Mouse (Mus musculus): Measurements from ENCODE around the gene Retreg2. TPM values are rescaled to one million over a fixed set of nuclear protein-coding genes. Genes with fewer than 3 reads are reported as not detected.

The Retreg2 gene
- polyA plus RNA-seq, 1 experiment from 2014 or later, result 30.4 TPM

DNA sequence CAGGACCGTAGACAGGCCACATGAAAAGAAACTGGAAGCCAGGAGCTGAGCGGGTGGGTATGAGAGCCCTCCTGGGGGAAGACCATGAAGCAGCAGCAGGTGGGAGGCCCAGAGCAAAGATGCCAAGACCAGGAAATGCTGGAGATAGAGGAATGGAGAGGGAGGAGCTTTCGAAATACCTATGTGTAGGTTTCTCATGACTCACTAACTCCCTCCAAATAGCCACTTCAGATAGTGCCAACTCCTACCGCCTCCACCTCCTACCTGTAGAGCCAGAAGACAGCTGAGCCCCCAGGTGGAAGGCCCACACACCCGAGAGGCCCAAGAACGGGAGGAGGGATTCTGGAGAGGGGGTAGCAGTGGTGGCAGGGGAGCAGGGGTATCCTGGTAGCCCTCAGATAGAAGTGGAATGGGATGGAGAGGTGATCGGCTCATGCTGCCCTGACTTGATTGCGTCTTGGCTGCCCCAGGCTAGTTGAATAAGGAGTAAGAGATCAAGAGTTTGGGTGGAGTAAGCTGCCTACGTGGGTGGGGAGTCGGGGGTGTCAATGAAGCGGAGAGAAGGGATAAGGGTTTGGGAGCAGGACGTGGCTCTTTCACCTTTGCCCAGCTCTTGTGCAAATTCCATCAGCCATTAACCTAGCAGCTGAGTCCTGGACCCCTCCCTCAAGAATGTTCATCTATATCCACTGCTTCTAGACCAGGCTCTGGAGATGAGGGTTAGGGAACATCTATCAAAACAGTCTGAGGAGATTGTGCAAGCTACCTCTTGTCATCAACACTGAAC is 9.0 kb upstream of the Retreg2 start, which contains the start of gene Slc23a3:
Gene Slc23a3, minus strand, starts transcription at position 470 of the 787 bp plus-strand sequence.
- WGBS, result 42% methylated on average over 12 of the region's 12 CpGs
- no peak for DNase-seq (ENCODE audit: low spot score)
- Histone ChIP-seq H3K4me3 (ENCODE audit: low read depth, low read length) (no peak within 1 kb of the TSS), H3K4me2 (replicated peaks; ENCODE audit: low read depth) (no peak within 1 kb of the TSS), H3K27me3 (ENCODE audit: control insufficient read depth, insufficient read depth, low read length) (no peaks in the 10 kb centered on the region), H3K36me3 (ENCODE audit: control insufficient read depth, insufficient read depth, low read length) (peaks cover 20% of the 10 kb centered on the region), H3K9ac (ENCODE audit: low read length) (no peak within 1 kb of the TSS), H3K4me1 (replicated peaks; ENCODE audit: control insufficient read depth, insufficient read depth) (no peaks in the 10 kb centered on the region), H3K27ac (replicated peaks) (no peak within 1 kb of the TSS), H3K9me3 (ENCODE audit: control insufficient read depth, low read length) (no peaks in the 10 kb centered on the region)
- TF ChIP-seq CTCF (IDR thresholded peaks at IDR 0.05; ENCODE audit: low read depth) (no peak), EP300 (optimal IDR thresholded peaks at IDR 0.05) (no peak)
- ATAC-seq (ENCODE audit: low FRiP score, low TSS enrichment), result 0 out of 2 replicates have a peak, but pooled peaks have one; percentile 3

DNA sequence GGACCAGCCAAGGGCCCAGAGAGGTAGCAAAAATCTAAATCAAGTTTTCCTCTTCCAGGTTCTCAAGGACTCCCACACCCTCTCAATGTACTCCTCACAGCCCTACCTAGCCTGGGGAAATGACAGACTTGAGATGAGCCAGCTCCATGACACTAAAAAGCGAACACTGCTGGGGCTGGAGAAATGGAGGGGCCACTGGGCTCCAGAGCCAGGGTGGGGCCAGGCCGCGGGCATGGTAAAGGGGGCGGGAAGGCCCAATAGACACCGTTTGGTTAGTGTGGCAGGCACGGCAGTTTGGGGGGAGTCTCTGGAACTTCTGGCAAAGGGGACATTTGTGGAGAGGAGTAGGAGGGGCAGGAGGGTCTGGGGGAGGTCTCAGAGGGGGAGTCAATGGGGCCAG is 6.3 kb upstream of the Retreg2 start:
- Histone ChIP-seq H3K27ac (replicated peaks) (no peak overlapping the region), H3K4me3 (ENCODE audit: low read depth, low read length) (no peak overlapping the region), H3K4me2 (replicated peaks; ENCODE audit: low read depth) (no peak overlapping the region), H3K9me3 (ENCODE audit: control insufficient read depth, low read length) (no peaks in the 10 kb centered on the region), H3K9ac (ENCODE audit: low read length) (no peak overlapping the region), H3K36me3 (ENCODE audit: control insufficient read depth, insufficient read depth, low read length) (peaks cover 24% of the 10 kb centered on the region), H3K27me3 (ENCODE audit: control insufficient read depth, insufficient read depth, low read length) (no peaks in the 10 kb centered on the region), H3K4me1 (replicated peaks; ENCODE audit: control insufficient read depth, insufficient read depth) (no peaks in the 10 kb centered on the region)
- TF ChIP-seq CTCF (IDR thresholded peaks at IDR 0.05; ENCODE audit: low read depth) (no peak), EP300 (optimal IDR thresholded peaks at IDR 0.05) (no peak)
- 78% methylated on average over 6 of the region's 6 CpGs for WGBS
- no peak for ATAC-seq (ENCODE audit: low FRiP score, low TSS enrichment)
- no peak for DNase-seq (ENCODE audit: low spot score)

DNA sequence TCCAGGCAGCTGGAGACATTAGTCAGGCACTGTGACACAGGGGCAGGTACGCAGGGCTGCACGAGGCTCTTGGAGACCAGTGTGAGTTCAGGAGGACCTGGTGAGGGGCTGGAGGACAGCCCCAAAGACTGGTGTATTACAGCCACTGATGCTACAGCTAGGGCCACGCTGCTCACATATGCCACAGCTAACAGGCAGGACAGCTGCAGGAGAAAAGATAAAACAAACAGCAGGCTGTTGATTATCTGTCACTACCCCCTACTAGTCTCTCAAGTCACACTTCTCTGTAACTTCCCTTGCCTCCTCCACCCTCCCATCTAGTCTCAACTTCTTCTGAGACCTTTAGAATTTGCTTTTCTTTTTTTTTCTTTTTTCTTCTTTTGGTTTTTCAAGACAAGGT is 5.8 kb upstream of the Retreg2 start:
- H3K9me3 ChIP-seq (ENCODE audit: control insufficient read depth, low read length), result no peaks in the 10 kb centered on the region
- H3K4me1 ChIP-seq (replicated peaks; ENCODE audit: control insufficient read depth, insufficient read depth), result no peaks in the 10 kb centered on the region
- 65% methylated on average over 3 of the region's 3 CpGs for WGBS
- no peak overlapping the region for H3K9ac ChIP-seq (ENCODE audit: low read length)
- DNase-seq (ENCODE audit: low spot score), result no peak
- no peak for ATAC-seq (ENCODE audit: low FRiP score, low TSS enrichment)
- TF ChIP-seq EP300 (optimal IDR thresholded peaks at IDR 0.05) (no peak), CTCF (IDR thresholded peaks at IDR 0.05; ENCODE audit: low read depth) (no peak)
- no peaks in the 10 kb centered on the region for H3K27me3 ChIP-seq (ENCODE audit: control insufficient read depth, insufficient read depth, low read length)
- peaks cover 24% of the 10 kb centered on the region for H3K36me3 ChIP-seq (ENCODE audit: control insufficient read depth, insufficient read depth, low read length)
- H3K27ac ChIP-seq (replicated peaks), result no peak overlapping the region
- no peak overlapping the region for H3K4me3 ChIP-seq (ENCODE audit: low read depth, low read length)
- H3K4me2 ChIP-seq (replicated peaks; ENCODE audit: low read depth), result no peak overlapping the region

DNA sequence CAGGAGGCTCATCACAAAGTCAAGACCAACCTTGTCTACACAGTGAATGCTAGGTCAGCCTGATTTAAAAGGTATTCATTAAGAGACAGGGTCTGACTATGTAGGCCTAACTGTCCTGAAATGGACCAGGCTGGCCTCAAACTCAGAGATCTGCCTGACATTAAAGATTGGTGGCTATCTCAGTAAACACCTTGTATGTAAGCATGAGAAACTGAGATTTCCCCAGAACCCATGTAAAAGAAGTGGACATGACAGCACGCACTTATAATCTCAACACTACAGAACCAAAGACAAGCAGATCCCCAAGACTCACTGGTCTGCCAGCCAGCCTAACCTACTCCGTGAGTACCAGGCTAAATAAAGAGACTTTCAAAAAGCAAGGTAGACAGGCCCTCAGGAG is 4.1 kb upstream of the Retreg2 start:
- H3K9ac ChIP-seq (ENCODE audit: low read length), result no peak overlapping the region
- H3K4me1 ChIP-seq (replicated peaks; ENCODE audit: control insufficient read depth, insufficient read depth), result 0 out of 2 replicates have a peak, but pooled peaks cover 3% of the 10 kb centered on the region
- 96% methylated on average over 2 of the region's 2 CpGs for WGBS
- no peak for ATAC-seq (ENCODE audit: low FRiP score, low TSS enrichment)
- TF ChIP-seq CTCF (IDR thresholded peaks at IDR 0.05; ENCODE audit: low read depth) (no peak), EP300 (optimal IDR thresholded peaks at IDR 0.05) (no peak)
- DNase-seq (ENCODE audit: low spot score), result no peak
- no peak overlapping the region for H3K4me3 ChIP-seq (ENCODE audit: low read depth, low read length)
- no peaks in the 10 kb centered on the region for H3K27me3 ChIP-seq (ENCODE audit: control insufficient read depth, insufficient read depth, low read length)
- H3K27ac ChIP-seq (replicated peaks), result no peak overlapping the region
- peaks cover 24% of the 10 kb centered on the region for H3K36me3 ChIP-seq (ENCODE audit: control insufficient read depth, insufficient read depth, low read length)
- H3K4me2 ChIP-seq (replicated peaks; ENCODE audit: low read depth), result no peak overlapping the region
- no peaks in the 10 kb centered on the region for H3K9me3 ChIP-seq (ENCODE audit: control insufficient read depth, low read length)

DNA sequence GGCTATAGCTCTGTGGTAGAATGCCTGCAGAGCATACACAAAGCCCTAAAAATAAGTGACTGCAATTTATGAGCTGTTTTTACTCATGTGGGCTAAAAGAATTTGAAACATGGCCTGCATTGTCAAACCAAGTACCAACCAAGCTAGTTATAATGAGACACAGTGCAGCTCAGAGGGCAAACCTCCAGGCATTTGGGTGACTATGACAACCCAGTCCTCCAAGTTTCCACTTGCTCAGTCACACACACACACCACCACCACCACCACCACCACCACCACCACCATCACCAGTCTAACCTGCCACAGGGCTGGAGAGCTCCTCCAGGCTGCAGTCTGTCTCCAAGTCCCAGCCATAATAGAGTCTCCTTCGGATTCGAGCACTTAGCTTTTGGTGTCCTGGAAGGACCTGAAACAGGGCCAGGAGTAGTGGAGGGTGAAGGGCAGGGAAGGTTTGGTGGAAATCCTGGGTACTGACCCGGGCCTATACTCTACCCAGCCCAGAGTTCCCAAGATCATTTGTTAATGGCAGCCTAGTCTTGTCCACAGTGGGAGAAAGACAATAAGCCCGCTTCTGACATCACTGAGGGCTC is 1.9 kb upstream of the Retreg2 start:
- TF ChIP-seq EP300 (optimal IDR thresholded peaks at IDR 0.05) (no peak), CTCF (IDR thresholded peaks at IDR 0.05; ENCODE audit: low read depth) (no peak)
- Histone ChIP-seq H3K9ac (ENCODE audit: low read length) (peak overlapping the region; percentile 88), H3K36me3 (ENCODE audit: control insufficient read depth, insufficient read depth, low read length) (peaks cover 30% of the 10 kb centered on the region), H3K4me2 (replicated peaks; ENCODE audit: low read depth) (peak overlapping the region; percentile 89), H3K27me3 (ENCODE audit: control insufficient read depth, insufficient read depth, low read length) (no peaks in the 10 kb centered on the region), H3K27ac (replicated peaks) (peak overlapping the region; percentile 96), H3K9me3 (ENCODE audit: control insufficient read depth, low read length) (no peaks in the 10 kb centered on the region), H3K4me1 (replicated peaks; ENCODE audit: control insufficient read depth, insufficient read depth) (0 out of 2 replicates have a peak, but pooled peaks cover 3% of the 10 kb centered on the region), H3K4me3 (ENCODE audit: low read depth, low read length) (peak overlapping the region; percentile 82)
- WGBS, result 32% methylated on average over 4 of the region's 4 CpGs
- no peak for DNase-seq (ENCODE audit: low spot score)
- ATAC-seq (ENCODE audit: low FRiP score, low TSS enrichment), result no peak; the same call in 1 of the 2 replicates

Measured in stomach, postnatal 0 days (tissue).